Mouse (Mus musculus): ENCODE measurements at regions not wholly inside any gene's neighbourhood (a gene's known extent, or its start where the extent isn't known, plus 50 kb on each side); places are given as distances from the start of the nearest gene placed in this dataset.

GRCm38 (mm10) chr11:71884861-71885260 is 135.1 kb downstream of the Wscd1 start:
- TF ChIP-seq CTCF (IDR thresholded peaks at IDR 0.05; ENCODE audit: borderline replicate concordance, insufficient read depth, low read depth, low read length) (no peak), POLR2A (IDR thresholded peaks at IDR 0.05; ENCODE audit: borderline replicate concordance, insufficient read depth, low read length) (no peak)
- no peak overlapping the region for H3K4me3 ChIP-seq (replicated peaks; ENCODE audit: insufficient read depth, low read depth, low read length)
- H3K4me1 ChIP-seq (ENCODE audit: control insufficient read depth, insufficient read depth, low read length), result peaks cover 8% of the 10 kb centered on the region; the same call in 1 of the 2 replicates
- no peak overlapping the region for H3K27ac ChIP-seq (ENCODE audit: insufficient read depth, low read length)
- 91% methylated on average over 6 of the region's 6 CpGs for WGBS
- no peak for DNase-seq
- no peaks in the 10 kb centered on the region for H3K27me3 ChIP-seq (ENCODE audit: control insufficient read depth, insufficient read depth, low read length)

- DNase-seq, result no peak
- H3K27ac ChIP-seq (ENCODE audit: insufficient read depth, low read length), result no peak overlapping the region
- no peak for TF ChIP-seq POLR2A (IDR thresholded peaks at IDR 0.05; ENCODE audit: borderline replicate concordance, insufficient read depth, low read length)
- TF ChIP-seq CTCF (IDR thresholded peaks at IDR 0.05; ENCODE audit: borderline replicate concordance, insufficient read depth, low read depth, low read length), result no peak
- peaks cover 7% of the 10 kb centered on the region; the same call in 1 of the 2 replicates for H3K4me1 ChIP-seq (ENCODE audit: control insufficient read depth, insufficient read depth, low read length)
- WGBS, result 72% methylated on average over 1 of the region's 1 CpGs
- H3K27me3 ChIP-seq (ENCODE audit: control insufficient read depth, insufficient read depth, low read length), result no peaks in the 10 kb centered on the region
- H3K4me3 ChIP-seq (replicated peaks; ENCODE audit: insufficient read depth, low read depth, low read length), result no peak overlapping the region
Measured at GRCm38 (mm10) chr11:71881841-71882240, 132.1 kb downstream of the Wscd1 start.

- Histone ChIP-seq H3K27me3 (ENCODE audit: control insufficient read depth, insufficient read depth, low read length) (no peaks in the 10 kb centered on the region), H3K27ac (ENCODE audit: insufficient read depth, low read length) (no peak overlapping the region), H3K4me3 (replicated peaks; ENCODE audit: insufficient read depth, low read depth, low read length) (no peak overlapping the region), H3K4me1 (ENCODE audit: control insufficient read depth, insufficient read depth, low read length) (no peaks in the 10 kb centered on the region)
- no peak for DNase-seq
- TF ChIP-seq POLR2A (IDR thresholded peaks at IDR 0.05; ENCODE audit: borderline replicate concordance, insufficient read depth, low read length) (no peak), CTCF (IDR thresholded peaks at IDR 0.05; ENCODE audit: borderline replicate concordance, insufficient read depth, low read depth, low read length) (no peak)
- 57% methylated on average over 7 of the region's 7 CpGs for WGBS
Measured at GRCm38 (mm10) chr11:71871297-71871696, 121.6 kb downstream of the Wscd1 start.

GRCm38 (mm10) chr11:71866690-71867089 is 117.0 kb downstream of the Wscd1 start:
- Histone ChIP-seq H3K4me1 (ENCODE audit: control insufficient read depth, insufficient read depth, low read length) (no peaks in the 10 kb centered on the region), H3K27ac (ENCODE audit: insufficient read depth, low read length) (no peak overlapping the region), H3K27me3 (ENCODE audit: control insufficient read depth, insufficient read depth, low read length) (no peaks in the 10 kb centered on the region), H3K4me3 (replicated peaks; ENCODE audit: insufficient read depth, low read depth, low read length) (no peak overlapping the region)
- TF ChIP-seq CTCF (IDR thresholded peaks at IDR 0.05; ENCODE audit: borderline replicate concordance, insufficient read depth, low read depth, low read length) (no peak), POLR2A (IDR thresholded peaks at IDR 0.05; ENCODE audit: borderline replicate concordance, insufficient read depth, low read length) (no peak)
- 45% methylated on average over 12 of the region's 12 CpGs for WGBS
- DNase-seq, result no peak

- TF ChIP-seq CTCF (IDR thresholded peaks at IDR 0.05; ENCODE audit: borderline replicate concordance, insufficient read depth, low read depth, low read length) (no peak), POLR2A (IDR thresholded peaks at IDR 0.05; ENCODE audit: borderline replicate concordance, insufficient read depth, low read length) (no peak)
- Histone ChIP-seq H3K4me1 (ENCODE audit: control insufficient read depth, insufficient read depth, low read length) (peaks cover 5% of the 10 kb centered on the region; the same call in 1 of the 2 replicates), H3K4me3 (replicated peaks; ENCODE audit: insufficient read depth, low read depth, low read length) (no peak overlapping the region), H3K27me3 (ENCODE audit: control insufficient read depth, insufficient read depth, low read length) (no peaks in the 10 kb centered on the region), H3K27ac (ENCODE audit: insufficient read depth, low read length) (no peak overlapping the region)
- peak in 1 of 2 experiments; percentile 20 for DNase-seq
- 39% methylated on average over 8 of the region's 8 CpGs for WGBS
Measured at GRCm38 (mm10) chr11:71857926-71858325, 108.2 kb downstream of the Wscd1 start.

- Histone ChIP-seq H3K4me3 (replicated peaks; ENCODE audit: insufficient read depth, low read depth, low read length) (no peak overlapping the region), H3K4me1 (ENCODE audit: control insufficient read depth, insufficient read depth, low read length) (peaks cover 5% of the 10 kb centered on the region; the same call in 1 of the 2 replicates), H3K27me3 (ENCODE audit: control insufficient read depth, insufficient read depth, low read length) (no peaks in the 10 kb centered on the region), H3K27ac (ENCODE audit: insufficient read depth, low read length) (no peak overlapping the region)
- TF ChIP-seq CTCF (IDR thresholded peaks at IDR 0.05; ENCODE audit: borderline replicate concordance, insufficient read depth, low read depth, low read length) (no peak), POLR2A (IDR thresholded peaks at IDR 0.05; ENCODE audit: borderline replicate concordance, insufficient read depth, low read length) (no peak)
- DNase-seq, result no peak
- 93% methylated on average over 1 of the region's 1 CpGs for WGBS
Measured at GRCm38 (mm10) chr11:71855557-71855956, 105.8 kb downstream of the Wscd1 start.

GRCm38 (mm10) chr11:71855058-71855457 is 105.3 kb downstream of the Wscd1 start:
- no peak for TF ChIP-seq CTCF (IDR thresholded peaks at IDR 0.05; ENCODE audit: borderline replicate concordance, insufficient read depth, low read depth, low read length)
- TF ChIP-seq POLR2A (IDR thresholded peaks at IDR 0.05; ENCODE audit: borderline replicate concordance, insufficient read depth, low read length), result no peak
- no peak overlapping the region for H3K4me3 ChIP-seq (replicated peaks; ENCODE audit: insufficient read depth, low read depth, low read length)
- peaks cover 5% of the 10 kb centered on the region; the same call in 1 of the 2 replicates for H3K4me1 ChIP-seq (ENCODE audit: control insufficient read depth, insufficient read depth, low read length)
- 93% methylated on average over 3 of the region's 3 CpGs for WGBS
- no peaks in the 10 kb centered on the region for H3K27me3 ChIP-seq (ENCODE audit: control insufficient read depth, insufficient read depth, low read length)
- no peak for DNase-seq
- no peak overlapping the region for H3K27ac ChIP-seq (ENCODE audit: insufficient read depth, low read length)

GRCm38 (mm10) chr11:71847684-71848367 is 98.1 kb downstream of the Wscd1 start:
- Histone ChIP-seq H3K27ac (ENCODE audit: insufficient read depth, low read length) (no peak overlapping the region), H3K27me3 (ENCODE audit: control insufficient read depth, insufficient read depth, low read length) (no peaks in the 10 kb centered on the region), H3K4me3 (replicated peaks; ENCODE audit: insufficient read depth, low read depth, low read length) (no peak overlapping the region), H3K4me1 (ENCODE audit: control insufficient read depth, insufficient read depth, low read length) (no peaks in the 10 kb centered on the region)
- peak; percentile 24 to 40 for DNase-seq
- WGBS, result 68% methylated on average over 9 of the region's 9 CpGs
- TF ChIP-seq POLR2A (IDR thresholded peaks at IDR 0.05; ENCODE audit: borderline replicate concordance, insufficient read depth, low read length) (no peak), CTCF (IDR thresholded peaks at IDR 0.05; ENCODE audit: borderline replicate concordance, insufficient read depth, low read depth, low read length) (peak; percentile 67; the same call in 1 of the 2 replicates)

All from cerebellum, adult 2 months (tissue).